Mouse (Mus musculus) retina, adult 2 months (tissue): Measurements from ENCODE around the gene Lsm2.
"Not testable (repeated sequence)": the region's sequence is repeated elsewhere in the genome, so short reads cannot be mapped to it uniquely, and the experiment has no call there.

ENCODE experiments used
- DNase-seq: peaks from one replicate; pipeline ENCODE4 v3.0.0-alpha.2; 2012; ENCODE audit warnings: low read depth, low spot score

Lsm2 gene

GRCm38 (mm10) chr17:34984218-34984617 is 2.6 kb downstream of the Lsm2 start:
- DNase-seq: no peak

DNA sequence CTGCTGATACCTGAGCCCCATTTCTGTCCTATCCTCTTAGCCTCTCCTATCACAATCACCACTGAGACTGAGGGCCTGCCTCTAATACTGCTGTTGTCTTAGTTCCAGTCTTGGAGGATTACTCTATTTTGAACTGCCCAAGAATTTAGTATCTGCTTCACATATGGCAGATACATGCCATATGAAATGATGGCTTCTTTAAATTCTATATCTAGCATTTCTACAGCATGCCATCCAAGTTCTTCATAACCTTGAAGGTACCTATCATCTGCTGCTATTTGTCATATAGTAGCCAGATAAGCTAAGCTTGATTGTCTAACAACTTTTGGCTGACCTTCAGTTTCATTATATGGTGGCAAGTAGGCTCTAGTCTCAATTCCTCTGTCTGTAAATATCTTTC is 13.1 kb downstream of the Lsm2 start:
- no peak for DNase-seq

- not testable (repeated sequence) for DNase-seq
These were observed 13.5 kb downstream of the Lsm2 start for GRCm38 (mm10) chr17:34995192-34995591.

DNA sequence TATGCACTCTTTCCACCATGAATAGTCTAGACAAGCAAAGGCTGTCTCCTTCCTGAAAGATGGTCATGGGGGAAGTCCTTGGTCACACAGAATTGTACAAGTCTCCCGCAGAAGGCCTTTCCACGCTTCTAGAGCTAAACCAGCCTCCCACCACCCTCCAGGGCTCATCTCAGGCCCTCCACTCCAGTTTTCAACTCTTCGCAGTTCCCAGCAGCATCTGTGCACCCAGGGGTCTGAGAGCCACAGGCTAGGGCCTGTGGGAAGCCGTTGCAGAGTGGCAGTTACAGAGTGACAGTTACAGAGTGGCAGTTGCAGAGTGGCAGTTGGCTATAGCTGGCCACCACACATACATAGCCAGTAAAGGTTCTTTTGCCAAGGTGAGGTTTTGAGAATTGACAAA is 14.3 kb downstream of the Lsm2 start:
- not testable (repeated sequence) for DNase-seq

GRCm38 (mm10) chr17:34996411-34997141 is 14.9 kb downstream of the Lsm2 start:
- DNase-seq: no peak

DNA sequence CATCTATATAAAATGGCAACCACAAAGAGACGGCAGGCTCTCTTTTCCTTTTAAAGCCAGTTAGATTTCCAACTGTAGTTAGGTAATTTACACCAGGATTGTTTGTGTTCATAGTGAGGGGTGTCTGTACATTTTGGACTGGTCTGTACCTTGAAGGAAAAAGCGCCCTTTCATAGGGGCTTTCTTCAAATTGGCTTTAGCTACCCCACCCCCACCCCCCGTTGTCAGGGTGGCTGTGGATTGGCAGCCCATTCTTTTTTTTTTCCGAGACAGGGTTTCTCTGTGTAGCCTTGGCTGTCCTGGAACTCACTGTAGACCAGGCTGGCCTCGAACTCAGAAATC is 15.5 kb downstream of the Lsm2 start:
- DNase-seq: no peak

GRCm38 (mm10) chr17:34998526-34999430 is 17.1 kb downstream of the Lsm2 start:
- no peak for DNase-seq

- DNase-seq: not testable (repeated sequence)
These were observed 18.4 kb downstream of the Lsm2 start for GRCm38 (mm10) chr17:34999871-35000716.

DNA sequence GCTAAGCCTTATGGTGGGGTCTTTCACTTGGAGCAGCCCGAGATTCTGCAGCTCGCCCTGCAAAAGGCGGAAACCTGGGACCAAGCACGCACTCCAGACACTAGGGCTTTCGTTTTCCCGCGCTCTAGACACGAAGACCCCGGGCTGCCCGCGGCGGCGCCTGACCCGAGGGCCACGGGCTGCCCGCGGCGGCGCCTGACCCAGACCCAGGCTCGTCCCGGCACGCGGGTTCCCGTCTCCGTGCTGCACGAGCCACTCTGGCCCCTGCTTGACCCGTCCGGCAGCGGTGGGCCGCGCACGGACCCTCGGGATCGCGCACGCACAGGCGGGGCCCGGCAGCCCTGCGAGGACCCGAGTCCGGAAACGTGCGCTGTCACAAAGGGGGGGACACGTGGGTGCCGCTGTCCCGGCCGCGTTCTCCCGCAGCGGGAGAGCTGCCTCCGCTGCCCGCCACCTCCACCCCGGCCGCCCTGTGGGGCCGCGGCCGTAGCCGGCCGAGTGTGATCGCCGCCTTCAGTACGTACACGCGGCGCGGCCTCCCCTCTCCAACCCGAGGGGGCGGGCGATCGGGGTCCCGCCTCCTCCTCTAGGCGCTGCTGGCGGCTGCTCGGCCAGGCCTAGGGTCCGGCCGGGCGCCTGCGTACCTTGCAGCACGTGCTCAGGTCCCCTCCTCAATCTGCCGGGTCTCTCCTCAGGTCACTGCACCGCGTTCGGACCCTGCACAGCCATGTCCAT is 19.2 kb downstream of the Lsm2 start, which contains the start of gene Vars:
Gene Vars (plus strand): TSS at position 271 of the 735 bp plus-strand sequence.
- DNase-seq: peak; percentile 64

GRCm38 (mm10) chr17:35001452-35002152 is 19.9 kb downstream of the Lsm2 start:
- no peak for DNase-seq

DNA sequence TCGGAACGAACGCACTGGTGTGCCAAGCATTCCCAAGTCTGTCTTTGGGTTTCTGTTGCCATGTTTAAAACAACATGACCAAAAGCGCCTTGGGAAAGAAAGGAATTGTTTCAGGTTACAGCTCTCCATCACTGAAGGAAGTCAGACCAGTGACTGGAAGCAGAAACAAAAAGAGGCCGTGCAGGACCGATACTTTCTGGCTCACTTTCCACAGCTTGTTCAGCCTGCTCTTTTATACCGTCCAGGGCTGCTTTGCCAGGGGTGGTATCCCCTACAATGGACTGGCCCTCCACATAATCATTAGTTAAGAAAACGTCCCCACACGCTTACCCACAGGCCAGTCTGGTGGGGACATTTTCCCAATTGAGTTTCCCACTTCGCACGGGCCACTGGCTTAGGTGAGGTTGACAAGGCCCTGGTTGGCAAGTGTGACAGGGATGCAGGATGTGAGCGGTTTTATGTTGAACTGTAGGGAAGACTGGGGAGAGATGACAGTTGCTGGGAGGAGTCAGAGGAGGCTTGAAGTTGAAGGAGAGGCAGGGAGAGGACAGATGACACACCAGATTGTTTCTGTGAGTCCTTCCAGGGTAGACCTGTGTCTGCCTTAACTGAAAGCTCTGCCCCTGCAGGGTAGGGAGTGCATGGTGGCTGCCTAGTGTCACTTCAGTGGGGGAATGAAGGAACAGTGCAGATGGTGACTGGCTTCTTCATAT is 20.6 kb downstream of the Lsm2 start:
- no peak for DNase-seq

DNA sequence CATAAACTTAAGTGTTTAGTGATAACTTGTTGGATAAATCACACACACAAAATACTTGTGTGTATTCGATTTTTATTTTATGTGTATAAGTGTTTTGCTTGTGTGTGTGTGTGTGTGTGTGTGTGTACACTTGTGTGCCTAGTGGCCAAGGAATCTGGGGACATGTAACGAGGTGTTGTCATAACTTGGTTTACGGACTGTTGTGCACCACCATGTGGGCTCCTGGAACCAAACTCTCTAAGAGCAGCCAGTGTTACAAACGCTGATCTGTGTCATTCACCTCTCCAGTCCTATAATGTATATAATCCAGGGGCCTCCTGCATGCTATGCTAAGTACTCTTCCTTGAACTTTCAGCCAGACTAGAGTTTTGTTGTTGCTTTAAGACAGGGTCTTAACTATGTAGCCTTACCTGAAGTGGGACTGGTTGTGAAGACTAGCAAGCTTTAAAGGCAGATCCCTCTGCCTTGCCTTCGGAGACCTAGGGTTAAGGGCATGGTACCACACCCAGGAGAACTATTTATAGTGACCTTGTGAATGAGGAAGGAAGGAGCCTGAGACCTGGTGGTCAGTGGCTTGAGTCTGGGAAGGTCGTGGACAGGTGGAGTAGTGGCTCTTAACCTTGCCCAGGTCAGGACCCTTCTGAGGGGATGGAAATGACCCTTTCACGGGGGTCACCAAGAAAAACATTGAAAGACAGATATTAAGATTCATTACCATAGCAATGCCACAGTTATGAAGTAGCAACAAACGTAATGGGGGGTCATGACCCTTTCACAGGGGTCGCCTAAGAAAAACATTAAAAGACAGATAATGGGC is 21.6 kb downstream of the Lsm2 start:
- DNase-seq: no peak

DNA sequence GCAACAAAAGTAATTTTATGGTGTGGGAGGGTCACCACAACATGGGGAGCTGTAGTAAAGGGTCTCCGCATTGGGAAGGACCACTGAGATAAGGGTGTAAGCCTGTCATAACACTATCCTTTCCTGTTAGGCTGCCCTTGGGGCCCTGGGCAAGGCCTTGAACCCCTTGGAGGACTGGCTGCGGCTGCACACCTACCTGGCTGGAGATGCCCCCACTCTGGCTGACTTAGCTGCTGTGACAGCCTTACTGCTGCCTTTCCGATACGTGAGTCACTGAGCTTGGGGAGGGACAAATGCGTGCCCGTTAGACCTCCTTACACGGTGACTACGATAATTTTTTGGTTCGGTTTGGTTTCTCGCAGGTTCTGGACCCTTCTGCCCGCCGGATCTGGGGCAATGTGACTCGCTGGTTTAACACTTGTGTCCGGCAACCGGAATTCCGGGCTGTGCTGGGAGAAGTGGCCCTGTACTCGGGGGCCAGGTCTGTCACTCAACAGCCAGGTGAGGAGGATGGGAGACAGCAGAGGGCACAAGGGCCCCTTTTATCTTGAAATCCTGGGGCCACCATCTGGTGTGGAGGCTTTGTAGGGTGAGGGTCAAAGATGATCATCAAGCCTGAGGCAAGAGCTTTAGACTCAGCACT is 22.5 kb downstream of the Lsm2 start:
- no peak for DNase-seq

GRCm38 (mm10) chr17:35005158-35005557 is 23.5 kb downstream of the Lsm2 start:
- DNase-seq: no peak

- not testable (repeated sequence) for DNase-seq
These were observed 24.2 kb downstream of the Lsm2 start for GRCm38 (mm10) chr17:35005902-35006301.

DNA sequence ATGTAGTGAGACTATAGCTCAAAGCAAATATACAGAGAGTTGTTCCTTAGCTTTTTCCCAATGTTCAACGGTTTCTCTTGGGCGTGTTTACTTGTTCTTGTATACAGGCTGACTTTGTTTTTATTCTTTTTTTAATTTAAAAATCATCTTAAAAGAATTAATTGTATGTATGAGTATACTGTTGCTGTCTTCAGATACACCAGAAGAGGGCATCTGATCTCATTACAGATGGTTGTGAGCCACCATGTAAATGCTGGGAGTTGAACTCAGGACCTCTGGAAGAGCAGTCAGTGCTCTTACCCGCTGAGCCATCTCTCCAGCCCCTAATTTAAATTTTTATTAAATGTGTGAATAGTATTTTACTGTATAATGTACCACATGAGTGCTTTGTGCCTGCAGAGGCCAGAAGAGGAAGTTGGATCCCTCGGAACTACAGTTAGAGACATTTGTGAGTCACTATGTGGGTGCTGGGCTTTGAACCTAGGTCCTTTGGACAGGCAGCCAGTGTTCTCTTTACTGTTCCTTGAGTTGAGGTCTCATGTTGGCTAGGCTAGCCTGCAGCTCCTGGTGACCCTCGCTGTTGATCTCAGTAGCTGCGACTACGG is 25.8 kb downstream of the Lsm2 start:
- no peak for DNase-seq

DNA sequence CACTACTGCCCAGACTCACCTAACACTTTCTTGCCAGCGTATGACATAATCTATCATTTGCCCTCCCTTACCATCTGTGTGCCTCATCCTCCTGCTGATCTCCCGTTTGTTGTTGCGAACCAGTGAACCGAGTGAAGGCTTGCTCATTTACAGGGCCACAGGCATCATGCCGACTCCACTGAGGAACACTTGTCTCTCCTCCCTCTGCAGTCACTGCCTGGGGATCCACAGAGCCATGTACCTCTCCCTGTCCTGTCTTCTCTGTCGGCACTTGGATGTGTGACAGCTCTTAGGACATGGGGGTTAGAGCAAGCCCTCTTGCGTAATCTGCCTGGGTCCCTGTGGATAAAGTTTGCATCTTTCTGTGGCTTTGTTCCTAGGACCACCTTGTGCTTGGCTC is 27.9 kb downstream of the Lsm2 start:
- no peak for DNase-seq

DNA sequence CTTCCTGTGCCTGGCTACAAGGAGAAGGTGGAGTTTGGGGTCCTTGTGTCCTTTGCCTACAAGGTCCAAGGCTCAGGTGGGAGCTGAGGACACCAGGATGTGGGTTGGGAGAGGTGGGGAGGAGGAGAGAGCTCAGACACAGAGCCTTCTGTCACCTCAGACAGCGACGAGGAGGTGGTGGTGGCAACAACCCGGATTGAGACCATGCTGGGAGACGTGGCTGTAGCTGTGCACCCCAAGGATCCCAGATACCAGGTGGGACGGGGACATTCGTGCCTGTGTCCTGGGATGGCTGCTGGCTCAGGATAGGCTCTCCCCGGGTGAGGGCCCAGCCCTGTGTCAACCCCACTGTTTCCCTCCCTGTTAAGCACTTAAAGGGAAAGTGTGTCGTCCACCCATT is 29.8 kb downstream of the Lsm2 start:
- DNase-seq: no peak
